Mouse (Mus musculus): ENCODE data around the gene B3gnt2. TPM values are rescaled to one million over a fixed set of nuclear protein-coding genes. Genes with fewer than 3 reads are reported as not detected.
A peak's percentile ranks its signal among the peaks of the same experiment; 100 is the strongest.
"Not testable (repeated sequence)": the region's sequence is repeated elsewhere in the genome, so short reads cannot be mapped to it uniquely, and the experiment has no call there.

The B3gnt2 gene
- polyA plus RNA-seq, 1 experiment from 2014 or later: 3.4 TPM

DNA sequence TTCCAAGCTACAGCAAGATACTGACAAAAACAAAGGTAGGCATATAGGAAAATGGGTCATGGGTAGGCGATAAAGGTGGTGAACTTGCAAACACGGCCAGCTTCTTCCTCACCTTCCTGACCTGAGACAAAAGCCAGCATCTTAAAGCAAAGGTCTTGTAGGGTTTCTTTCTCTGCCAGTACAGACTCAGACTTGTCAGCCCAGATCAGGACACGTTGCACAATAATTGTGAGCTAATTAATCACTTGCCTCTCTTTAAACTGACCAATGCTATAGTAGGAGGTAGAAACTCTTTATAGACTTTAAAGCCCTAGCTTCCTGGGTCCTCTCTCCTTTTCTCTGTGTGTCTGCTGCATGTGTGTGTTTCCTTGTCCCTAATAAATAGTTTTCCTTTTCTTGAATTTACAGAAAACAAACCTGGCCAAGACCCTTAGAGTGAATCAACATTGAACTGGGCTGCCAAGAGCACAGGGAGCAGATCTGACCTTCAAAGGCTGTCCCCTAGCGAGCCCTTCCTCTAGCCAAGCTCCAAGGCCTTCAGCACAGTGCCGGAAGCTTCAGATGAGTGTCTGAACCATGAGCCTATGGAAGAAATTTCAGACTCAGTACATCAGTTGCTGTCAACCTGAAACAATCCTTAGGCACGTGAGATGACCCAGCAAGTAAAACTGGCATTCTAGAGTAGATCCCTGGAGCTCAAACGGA, 124.1 kb downstream of the B3gnt2 start:
- H3K4me1 ChIP-seq: no peaks in the 10 kb centered on the region
- 82% methylated on average over 7 of the region's 7 CpGs for WGBS
- no peak for DNase-seq (ENCODE audit: low spot score)

DNA sequence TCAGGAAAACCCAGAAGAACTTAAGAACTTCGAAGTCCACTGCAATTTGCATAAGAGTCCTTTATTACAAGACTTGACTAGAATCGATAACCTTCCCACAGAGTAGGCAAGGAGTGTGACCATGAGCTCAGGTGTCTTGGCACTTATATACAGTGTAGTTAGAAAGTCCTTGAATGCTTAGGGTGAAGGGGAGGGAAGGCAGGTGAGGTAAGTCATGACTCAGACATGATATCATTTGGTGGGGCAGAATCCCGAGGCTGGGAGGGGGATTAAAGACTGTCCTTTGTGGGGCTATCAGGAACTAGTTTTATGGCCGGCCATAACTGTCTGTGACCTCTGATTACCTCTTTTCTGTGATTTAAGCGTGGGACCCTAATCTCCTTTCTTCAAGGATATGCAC, 125.6 kb downstream of the B3gnt2 start:
- H3K9me3 ChIP-seq (replicated peaks); H3K4me3 ChIP-seq; DNase-seq (ENCODE audit: low spot score); H3K36me3 ChIP-seq; H3K27ac ChIP-seq; H3K27me3 ChIP-seq (ENCODE audit: low read depth, poor library complexity, severe bottlenecking); H3K4me1 ChIP-seq: not testable (repeated sequence)
- 60% methylated on average over 5 of the region's 5 CpGs for WGBS

More for the DNA sequence above, 124.1 kb downstream of the B3gnt2 start:
- H3K27ac ChIP-seq: no peak overlapping the region
- no peaks in the 10 kb centered on the region for H3K9me3 ChIP-seq (replicated peaks)
- H3K27me3 ChIP-seq (ENCODE audit: low read depth, poor library complexity, severe bottlenecking): no peaks in the 10 kb centered on the region
- H3K4me3 ChIP-seq: no peak overlapping the region
- no peaks in the 10 kb centered on the region for H3K36me3 ChIP-seq

DNA sequence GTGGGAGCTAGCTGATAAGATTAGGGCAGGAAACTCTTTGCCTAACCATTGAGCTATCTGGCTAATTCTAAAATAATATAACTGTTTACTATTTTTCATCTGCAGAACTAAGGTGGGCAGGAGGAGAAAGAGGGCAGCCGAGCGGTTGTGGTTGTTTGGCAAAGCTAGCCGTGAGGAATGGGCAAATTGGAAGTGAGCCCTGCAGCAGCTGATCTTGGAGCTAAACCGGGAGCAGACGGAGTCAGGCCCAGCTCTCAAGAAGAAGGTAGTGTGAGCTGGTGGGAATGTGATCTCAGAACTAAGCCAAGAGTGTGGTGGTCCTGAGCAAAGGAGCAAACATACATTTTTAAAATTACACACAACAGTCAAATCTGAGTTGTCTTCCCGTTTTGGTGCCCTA, 126.8 kb downstream of the B3gnt2 start:
- H3K9me3 ChIP-seq (replicated peaks): no peaks in the 10 kb centered on the region
- 93% methylated on average over 6 of the region's 6 CpGs for WGBS
- H3K36me3 ChIP-seq: no peaks in the 10 kb centered on the region
- no peaks in the 10 kb centered on the region for H3K4me1 ChIP-seq
- H3K27me3 ChIP-seq (ENCODE audit: low read depth, poor library complexity, severe bottlenecking): no peaks in the 10 kb centered on the region
- no peak overlapping the region for H3K27ac ChIP-seq
- DNase-seq (ENCODE audit: low spot score): no peak
- no peak overlapping the region for H3K4me3 ChIP-seq

DNA sequence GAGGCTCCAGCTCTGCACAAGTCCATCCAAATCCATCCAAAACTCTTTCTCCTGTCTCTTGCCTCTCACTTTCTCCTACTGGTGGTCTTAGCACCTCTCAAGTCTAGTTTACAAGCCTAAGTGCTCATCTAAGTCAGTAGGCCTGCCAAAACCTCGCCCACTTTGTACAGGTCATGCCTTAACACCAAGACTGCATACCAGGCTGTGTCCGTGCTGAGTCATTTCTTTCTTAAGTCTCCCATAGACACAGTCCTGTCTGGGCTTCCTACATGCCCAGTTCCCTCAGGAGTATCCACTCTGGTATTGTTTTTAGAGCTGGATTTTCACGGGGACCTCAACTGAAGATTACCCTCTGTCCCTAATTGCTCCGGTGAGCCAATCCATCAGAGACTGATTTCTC, 127.9 kb downstream of the B3gnt2 start:
- Histone ChIP-seq H3K27ac (no peak overlapping the region), H3K9me3 (replicated peaks) (no peaks in the 10 kb centered on the region)

DNA sequence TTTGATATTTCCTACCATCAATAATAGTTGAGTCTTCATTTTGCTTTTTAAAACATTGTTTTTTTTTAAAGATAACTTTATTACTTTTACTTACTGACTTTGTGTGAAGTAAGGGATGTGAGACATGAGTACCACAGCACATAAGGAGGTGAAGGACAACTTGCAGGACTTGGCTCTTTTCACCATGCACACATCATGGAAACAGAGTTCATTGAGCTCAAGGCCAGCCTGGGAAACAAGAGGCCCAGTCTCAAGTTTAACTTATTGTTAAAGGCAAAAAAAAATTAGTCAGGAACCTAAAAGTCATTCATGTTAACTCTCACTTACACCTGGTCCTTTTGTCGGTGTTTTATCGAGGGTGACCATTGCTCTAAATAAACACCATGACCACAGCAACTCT, 137.7 kb downstream of the B3gnt2 start:
- 95% methylated on average over 2 of the region's 2 CpGs for WGBS
- H3K4me1 ChIP-seq: peaks cover 7% of the 10 kb centered on the region; the same call in 1 of the 2 replicates
- H3K27me3 ChIP-seq (ENCODE audit: low read depth, poor library complexity, severe bottlenecking): no peaks in the 10 kb centered on the region
- no peaks in the 10 kb centered on the region for H3K36me3 ChIP-seq
- no peaks in the 10 kb centered on the region for H3K9me3 ChIP-seq (replicated peaks)
- DNase-seq (ENCODE audit: low spot score): no peak
- no peak overlapping the region for H3K27ac ChIP-seq
- no peak overlapping the region for H3K4me3 ChIP-seq

More for the DNA sequence above, 127.9 kb downstream of the B3gnt2 start:
- Histone ChIP-seq H3K36me3 (no peaks in the 10 kb centered on the region), H3K27me3 (ENCODE audit: low read depth, poor library complexity, severe bottlenecking) (no peaks in the 10 kb centered on the region), H3K4me1 (no peaks in the 10 kb centered on the region), H3K4me3 (no peak overlapping the region)
- DNase-seq (ENCODE audit: low spot score): no peak
- WGBS: 90% methylated on average over 4 of the region's 4 CpGs

DNA sequence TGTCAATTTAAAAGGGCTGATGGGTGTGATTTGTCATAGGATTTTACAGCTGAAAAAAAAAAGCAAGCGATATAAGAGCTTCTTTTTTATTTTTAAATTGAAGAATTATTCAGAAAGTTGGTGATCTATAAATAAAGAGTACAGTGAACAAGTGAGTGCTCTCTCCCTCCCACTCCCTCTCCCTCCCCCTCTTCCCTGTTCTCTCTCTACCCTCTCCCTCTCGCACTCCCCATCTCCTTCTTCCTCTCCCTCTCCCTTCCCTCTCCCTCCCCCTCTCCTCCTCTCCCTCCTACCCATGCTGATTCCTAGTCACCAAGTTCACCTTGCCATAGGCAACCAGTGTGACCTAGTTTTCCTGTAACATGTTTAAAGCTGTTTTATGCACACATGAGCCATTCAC, 140.7 kb downstream of the B3gnt2 start:
- H3K9me3 ChIP-seq (replicated peaks): no peaks in the 10 kb centered on the region
- DNase-seq (ENCODE audit: low spot score): no peak
- 70% methylated on average over 2 of the region's 2 CpGs for WGBS
- H3K36me3 ChIP-seq: no peaks in the 10 kb centered on the region
- H3K4me1 ChIP-seq: peaks cover 7% of the 10 kb centered on the region; the same call in 1 of the 2 replicates
- H3K27ac ChIP-seq: no peak overlapping the region
- H3K4me3 ChIP-seq: no peak overlapping the region
- H3K27me3 ChIP-seq (ENCODE audit: low read depth, poor library complexity, severe bottlenecking): no peaks in the 10 kb centered on the region

DNA sequence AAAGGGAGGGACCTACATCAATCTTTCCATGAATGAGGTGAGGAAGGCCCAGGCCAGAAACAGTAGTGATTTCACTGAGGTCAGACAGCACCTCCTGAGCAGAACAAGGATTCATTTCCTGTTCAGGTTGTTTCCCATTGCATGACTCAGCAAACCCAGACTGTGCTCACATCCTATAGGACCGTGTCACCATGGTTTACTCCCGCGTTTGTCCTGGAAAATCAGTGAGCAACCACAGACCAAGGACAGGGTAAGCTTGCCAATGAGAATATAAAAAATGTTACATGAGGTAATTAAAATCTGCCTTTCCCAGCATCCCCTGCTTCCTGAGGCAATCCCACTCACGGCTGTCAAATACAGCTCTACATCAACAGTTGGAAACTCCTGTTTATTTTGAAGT, 141.2 kb downstream of the B3gnt2 start:
- H3K27me3 ChIP-seq (ENCODE audit: low read depth, poor library complexity, severe bottlenecking): no peaks in the 10 kb centered on the region
- no peak overlapping the region for H3K4me3 ChIP-seq
- no peak overlapping the region for H3K27ac ChIP-seq
- H3K4me1 ChIP-seq: peaks cover 7% of the 10 kb centered on the region; the same call in 1 of the 2 replicates
- WGBS: 72% methylated on average over 4 of the region's 4 CpGs
- H3K9me3 ChIP-seq (replicated peaks): no peaks in the 10 kb centered on the region
- peak; percentile 31 for DNase-seq (ENCODE audit: low spot score)
- H3K36me3 ChIP-seq: no peaks in the 10 kb centered on the region

DNA sequence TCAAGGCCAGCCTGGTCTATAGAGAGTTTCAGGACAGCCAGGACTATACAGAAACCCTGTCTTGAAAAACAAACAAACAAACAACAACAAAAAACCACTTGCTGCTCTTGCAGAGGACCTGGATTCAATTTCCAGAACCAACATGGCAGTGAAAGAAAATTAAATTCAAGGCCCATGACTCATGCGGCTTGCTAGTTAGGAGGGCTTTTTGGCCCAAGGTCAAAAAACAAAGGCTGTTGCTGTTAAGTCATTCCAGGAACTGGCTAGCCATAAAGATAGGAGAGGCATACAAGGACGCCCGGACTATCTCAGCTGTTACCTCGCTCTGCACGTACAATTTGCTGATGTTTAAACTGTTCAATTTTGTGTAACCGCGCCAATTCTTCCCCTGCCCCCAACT, 142.7 kb downstream of the B3gnt2 start:
- no peaks in the 10 kb centered on the region for H3K36me3 ChIP-seq
- no peak overlapping the region for H3K4me3 ChIP-seq
- peaks cover 7% of the 10 kb centered on the region; the same call in 1 of the 2 replicates for H3K4me1 ChIP-seq
- H3K9me3 ChIP-seq (replicated peaks): no peaks in the 10 kb centered on the region
- no peaks in the 10 kb centered on the region for H3K27me3 ChIP-seq (ENCODE audit: low read depth, poor library complexity, severe bottlenecking)
- 94% methylated on average over 7 of the region's 7 CpGs for WGBS
- no peak overlapping the region for H3K27ac ChIP-seq
- no peak for DNase-seq (ENCODE audit: low spot score)

DNA sequence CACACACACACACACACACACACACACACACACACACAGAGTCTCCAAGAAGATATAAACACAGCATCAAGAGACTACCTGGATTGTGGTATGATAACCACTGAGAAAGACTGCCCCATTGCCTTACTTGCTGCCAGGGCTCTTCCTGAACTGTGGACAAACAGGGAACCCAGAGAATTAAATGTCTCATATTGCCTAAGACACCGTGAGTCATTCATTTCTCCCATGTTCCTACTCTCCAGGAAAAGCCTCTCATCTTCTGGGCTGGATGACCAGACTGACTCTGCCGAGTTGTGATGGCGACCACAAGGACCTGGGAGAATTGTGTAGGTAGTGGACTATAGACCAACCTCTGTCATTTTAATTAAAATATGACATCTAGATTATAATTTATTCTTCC, 149.4 kb downstream of the B3gnt2 start:
- H3K27ac ChIP-seq: no peak overlapping the region
- no peak for DNase-seq (ENCODE audit: low spot score)
- H3K4me1 ChIP-seq: no peaks in the 10 kb centered on the region
- H3K4me3 ChIP-seq: no peak overlapping the region
- WGBS: 86% methylated on average over 3 of the region's 3 CpGs
- H3K27me3 ChIP-seq (ENCODE audit: low read depth, poor library complexity, severe bottlenecking): no peaks in the 10 kb centered on the region
- no peaks in the 10 kb centered on the region for H3K9me3 ChIP-seq (replicated peaks)
- H3K36me3 ChIP-seq: no peaks in the 10 kb centered on the region

DNA sequence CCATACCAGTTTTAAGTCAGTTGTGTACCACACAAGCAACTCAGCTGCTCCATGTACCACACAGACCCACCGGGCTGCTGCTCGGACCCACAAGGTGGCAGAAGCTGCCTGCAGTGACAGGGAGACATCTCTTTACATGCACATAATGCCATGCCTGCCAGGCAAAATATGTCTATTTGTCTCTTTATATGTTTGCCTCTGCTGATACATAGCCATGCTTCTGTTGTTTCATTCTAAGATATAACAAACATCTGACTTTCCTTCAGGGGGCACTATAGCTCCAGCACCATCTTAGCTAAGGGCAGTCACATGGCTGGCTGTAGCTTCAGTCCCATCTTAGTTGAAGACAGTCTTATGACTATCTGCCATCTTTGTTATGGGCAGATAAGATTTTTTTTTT, 150.2 kb downstream of the B3gnt2 start:
- H3K27ac ChIP-seq: no peak overlapping the region
- 91% methylated on average over 2 of the region's 2 CpGs for WGBS
- H3K4me1 ChIP-seq: no peaks in the 10 kb centered on the region
- H3K9me3 ChIP-seq (replicated peaks): no peaks in the 10 kb centered on the region
- DNase-seq (ENCODE audit: low spot score): no peak
- no peaks in the 10 kb centered on the region for H3K27me3 ChIP-seq (ENCODE audit: low read depth, poor library complexity, severe bottlenecking)
- H3K36me3 ChIP-seq: no peaks in the 10 kb centered on the region
- H3K4me3 ChIP-seq: no peak overlapping the region

Other genes starting within 250 kb of the B3gnt2 start
- 2.2 and 2.4 TPM in 2 replicates for gene Zrsr1, start 111.0 kb upstream of the B3gnt2 start, polyA plus RNA-seq (2016; fragmentation: Nextera tagmentation; extraction: Ambion mirVana)
- gene Gm28048, start 121.1 kb upstream of the B3gnt2 start, polyA plus RNA-seq (2016; fragmentation: Nextera tagmentation; extraction: Ambion mirVana): 4.1 and 5.2 TPM in 2 replicates
- gene Commd1, start 121.4 kb upstream of the B3gnt2 start, polyA plus RNA-seq (2016; fragmentation: Nextera tagmentation; extraction: Ambion mirVana): 376 and 399 TPM in 2 replicates
- gene Cct4, start 129.6 kb upstream of the B3gnt2 start, polyA plus RNA-seq (2016; fragmentation: Nextera tagmentation; extraction: Ambion mirVana): 402 and 453 TPM in 2 replicates
- 0.78 and 1.6 TPM in 2 replicates for gene Fam161a, start 146.6 kb upstream of the B3gnt2 start, polyA plus RNA-seq (2016; fragmentation: Nextera tagmentation; extraction: Ambion mirVana)

Measured in limb, embryonic 10.5 days (tissue).